Mouse (Mus musculus): ENCODE measurements around the gene Rnf149. TPM values are rescaled to one million over a fixed set of nuclear protein-coding genes. Genes with fewer than 3 reads are reported as not detected.
A peak's percentile ranks its signal among the peaks of the same experiment; 100 is the strongest.

Gene Rnf149
- polyA plus RNA-seq, 1 experiment: 35.4 TPM

GRCm38 (mm10) chr1:39522519-39522918, 54.7 kb downstream of the Rnf149 start:
- Histone ChIP-seq H3K4me3 (ENCODE audit: low read depth, low read length) (no peak overlapping the region), H3K4me1 (ENCODE audit: control insufficient read depth, insufficient read depth, low read length) (peaks cover 1% of the 10 kb centered on the region), H3K27ac (ENCODE audit: insufficient read depth, low read length) (no peak overlapping the region), H3K27me3 (ENCODE audit: control insufficient read depth, insufficient read depth, low read length, poor library complexity, severe bottlenecking) (no peaks in the 10 kb centered on the region), H3K36me3 (ENCODE audit: control insufficient read depth, insufficient read depth, low read length, poor library complexity, severe bottlenecking) (no peaks in the 10 kb centered on the region), H3K9ac (ENCODE audit: low read depth, poor library complexity, severe bottlenecking) (no peak overlapping the region), H3K9me3 (replicated peaks; ENCODE audit: control insufficient read depth, insufficient read depth, low read length, poor library complexity, severe bottlenecking) (peaks cover 16% of the 10 kb centered on the region)
- TF ChIP-seq EP300 (IDR thresholded peaks at IDR 0.05; ENCODE audit: insufficient read depth, low read depth, low read length) (no peak), CTCF (IDR thresholded peaks at IDR 0.05; ENCODE audit: low read depth, low read length) (peak; percentile 32), POLR2A (IDR thresholded peaks at IDR 0.05; ENCODE audit: insufficient read depth, low read length) (no peak)

GRCm38 (mm10) chr1:39521326-39521725, 55.9 kb downstream of the Rnf149 start:
- Histone ChIP-seq H3K4me3 (ENCODE audit: low read depth, low read length) (no peak overlapping the region), H3K27ac (ENCODE audit: insufficient read depth, low read length) (no peak overlapping the region), H3K27me3 (ENCODE audit: control insufficient read depth, insufficient read depth, low read length, poor library complexity, severe bottlenecking) (no peaks in the 10 kb centered on the region), H3K9me3 (replicated peaks; ENCODE audit: control insufficient read depth, insufficient read depth, low read length, poor library complexity, severe bottlenecking) (peaks cover 16% of the 10 kb centered on the region), H3K4me1 (ENCODE audit: control insufficient read depth, insufficient read depth, low read length) (no peaks in the 10 kb centered on the region), H3K36me3 (ENCODE audit: control insufficient read depth, insufficient read depth, low read length, poor library complexity, severe bottlenecking) (no peaks in the 10 kb centered on the region), H3K9ac (ENCODE audit: low read depth, poor library complexity, severe bottlenecking) (no peak overlapping the region)
- TF ChIP-seq EP300 (IDR thresholded peaks at IDR 0.05; ENCODE audit: insufficient read depth, low read depth, low read length): no peak
- TF ChIP-seq POLR2A (IDR thresholded peaks at IDR 0.05; ENCODE audit: insufficient read depth, low read length): no peak
- TF ChIP-seq CTCF (IDR thresholded peaks at IDR 0.05; ENCODE audit: low read depth, low read length): no peak

GRCm38 (mm10) chr1:39515303-39515991, 61.8 kb downstream of the Rnf149 start:
- no peak overlapping the region for H3K4me3 ChIP-seq (ENCODE audit: low read depth, low read length)
- H3K27ac ChIP-seq (ENCODE audit: insufficient read depth, low read length): no peak overlapping the region
- no peak overlapping the region for H3K9ac ChIP-seq (ENCODE audit: low read depth, poor library complexity, severe bottlenecking)
- no peaks in the 10 kb centered on the region for H3K36me3 ChIP-seq (ENCODE audit: control insufficient read depth, insufficient read depth, low read length, poor library complexity, severe bottlenecking)
- H3K27me3 ChIP-seq (ENCODE audit: control insufficient read depth, insufficient read depth, low read length, poor library complexity, severe bottlenecking): no peaks in the 10 kb centered on the region
- TF ChIP-seq CTCF (IDR thresholded peaks at IDR 0.05; ENCODE audit: low read depth, low read length) (no peak), EP300 (IDR thresholded peaks at IDR 0.05; ENCODE audit: insufficient read depth, low read depth, low read length) (no peak), POLR2A (IDR thresholded peaks at IDR 0.05; ENCODE audit: insufficient read depth, low read length) (no peak)
- peaks cover 16% of the 10 kb centered on the region for H3K9me3 ChIP-seq (replicated peaks; ENCODE audit: control insufficient read depth, insufficient read depth, low read length, poor library complexity, severe bottlenecking)
- H3K4me1 ChIP-seq (ENCODE audit: control insufficient read depth, insufficient read depth, low read length): no peaks in the 10 kb centered on the region

- H3K4me3 ChIP-seq (ENCODE audit: low read depth, low read length): no peak overlapping the region
- no peak overlapping the region for H3K27ac ChIP-seq (ENCODE audit: insufficient read depth, low read length)
- no peaks in the 10 kb centered on the region for H3K4me1 ChIP-seq (ENCODE audit: control insufficient read depth, insufficient read depth, low read length)
- H3K36me3 ChIP-seq (ENCODE audit: control insufficient read depth, insufficient read depth, low read length, poor library complexity, severe bottlenecking): no peaks in the 10 kb centered on the region
- no peak for TF ChIP-seq POLR2A (IDR thresholded peaks at IDR 0.05; ENCODE audit: insufficient read depth, low read length)
- no peak for TF ChIP-seq EP300 (IDR thresholded peaks at IDR 0.05; ENCODE audit: insufficient read depth, low read depth, low read length)
- TF ChIP-seq CTCF (IDR thresholded peaks at IDR 0.05; ENCODE audit: low read depth, low read length): no peak
- H3K9ac ChIP-seq (ENCODE audit: low read depth, poor library complexity, severe bottlenecking): no peak overlapping the region
- H3K9me3 ChIP-seq (replicated peaks; ENCODE audit: control insufficient read depth, insufficient read depth, low read length, poor library complexity, severe bottlenecking): no peaks in the 10 kb centered on the region
- H3K27me3 ChIP-seq (ENCODE audit: control insufficient read depth, insufficient read depth, low read length, poor library complexity, severe bottlenecking): no peaks in the 10 kb centered on the region
These were observed 65.0 kb downstream of the Rnf149 start for GRCm38 (mm10) chr1:39512183-39512582.

- Histone ChIP-seq H3K4me3 (ENCODE audit: low read depth, low read length) (no peak overlapping the region), H3K27me3 (ENCODE audit: control insufficient read depth, insufficient read depth, low read length, poor library complexity, severe bottlenecking) (no peaks in the 10 kb centered on the region), H3K9me3 (replicated peaks; ENCODE audit: control insufficient read depth, insufficient read depth, low read length, poor library complexity, severe bottlenecking) (no peaks in the 10 kb centered on the region), H3K36me3 (ENCODE audit: control insufficient read depth, insufficient read depth, low read length, poor library complexity, severe bottlenecking) (no peaks in the 10 kb centered on the region), H3K9ac (ENCODE audit: low read depth, poor library complexity, severe bottlenecking) (no peak overlapping the region), H3K27ac (ENCODE audit: insufficient read depth, low read length) (no peak overlapping the region), H3K4me1 (ENCODE audit: control insufficient read depth, insufficient read depth, low read length) (no peaks in the 10 kb centered on the region)
- no peak for TF ChIP-seq EP300 (IDR thresholded peaks at IDR 0.05; ENCODE audit: insufficient read depth, low read depth, low read length)
- no peak for TF ChIP-seq CTCF (IDR thresholded peaks at IDR 0.05; ENCODE audit: low read depth, low read length)
- TF ChIP-seq POLR2A (IDR thresholded peaks at IDR 0.05; ENCODE audit: insufficient read depth, low read length): no peak
These were observed 65.4 kb downstream of the Rnf149 start for GRCm38 (mm10) chr1:39511775-39512174.

GRCm38 (mm10) chr1:39505600-39505999, 71.6 kb downstream of the Rnf149 start:
- no peak for TF ChIP-seq CTCF (IDR thresholded peaks at IDR 0.05; ENCODE audit: low read depth, low read length)
- TF ChIP-seq POLR2A (IDR thresholded peaks at IDR 0.05; ENCODE audit: insufficient read depth, low read length): no peak
- no peak for TF ChIP-seq EP300 (IDR thresholded peaks at IDR 0.05; ENCODE audit: insufficient read depth, low read depth, low read length)
- Histone ChIP-seq H3K4me3 (ENCODE audit: low read depth, low read length) (no peak overlapping the region), H3K36me3 (ENCODE audit: control insufficient read depth, insufficient read depth, low read length, poor library complexity, severe bottlenecking) (no peaks in the 10 kb centered on the region), H3K27me3 (ENCODE audit: control insufficient read depth, insufficient read depth, low read length, poor library complexity, severe bottlenecking) (no peaks in the 10 kb centered on the region), H3K9ac (ENCODE audit: low read depth, poor library complexity, severe bottlenecking) (no peak overlapping the region), H3K9me3 (replicated peaks; ENCODE audit: control insufficient read depth, insufficient read depth, low read length, poor library complexity, severe bottlenecking) (no peaks in the 10 kb centered on the region), H3K27ac (ENCODE audit: insufficient read depth, low read length) (no peak overlapping the region), H3K4me1 (ENCODE audit: control insufficient read depth, insufficient read depth, low read length) (no peaks in the 10 kb centered on the region)
